Mouse (Mus musculus) testis, postnatal 14 days (tissue): Measurements from ENCODE around the gene Itga2.

Source experiments
- DNase-seq: peaks from one replicate; pipeline ENCODE4 v3.0.0; 2021; ENCODE audit warnings: low spot score

The Itga2 gene

GRCm38 (mm10) chr13:114818513-114818912 lies 113.4 kb downstream of the Itga2 start:
- DNase-seq = no peak

GRCm38 (mm10) chr13:114817751-114818360 lies 114.0 kb downstream of the Itga2 start, which contains the start of gene Mocs2:
Gene Mocs2, plus strand, starts transcription at chr13:114818236.
- DNase-seq = peak; percentile 93

GRCm38 (mm10) chr13:114809624-114810210 lies 122.2 kb downstream of the Itga2 start:
- DNase-seq = no peak

- no peak for DNase-seq
Observed at GRCm38 (mm10) chr13:114802971-114803370, 128.9 kb downstream of the Itga2 start.

- no peak for DNase-seq
Observed at GRCm38 (mm10) chr13:114801857-114802256, 130.0 kb downstream of the Itga2 start.

GRCm38 (mm10) chr13:114793250-114794030 lies 138.5 kb downstream of the Itga2 start:
- DNase-seq = no peak

- DNase-seq = no peak
Observed at GRCm38 (mm10) chr13:114791511-114791910, 140.4 kb downstream of the Itga2 start.
